Mouse (Mus musculus): ENCODE measurements around the gene Bmp5. TPM values are rescaled to one million over a fixed set of nuclear protein-coding genes. Genes with fewer than 3 reads are reported as not detected.

Bmp5 gene
- total RNA-seq, 2 experiments from 2014 or later: 1.8 to 1.9 TPM

- intact Hi-C loops (cut with DNase I): no loop called here
- no peak for DNase-seq (ENCODE audit: extremely low spot score in 1 of 2, low spot score in 2 of 2)
Observed at GRCm38 (mm10) chr9:75916027-75916426, 140.9 kb downstream of the Bmp5 start.

GRCm38 (mm10) chr9:75927196-75927880 is 152.2 kb downstream of the Bmp5 start:
- intact Hi-C loops (cut with DNase I): no loop called here
- DNase-seq (ENCODE audit: extremely low spot score in 1 of 2, low spot score in 2 of 2): no peak

- DNase-seq (ENCODE audit: extremely low spot score in 1 of 2, low spot score in 2 of 2): no peak
- intact Hi-C loops (cut with DNase I): no loop called here
Observed at GRCm38 (mm10) chr9:75928068-75928467, 152.9 kb downstream of the Bmp5 start.

- intact Hi-C loops (cut with DNase I): no loop called here
Observed at GRCm38 (mm10) chr9:75944663-75945062, 169.5 kb downstream of the Bmp5 start.

More at GRCm38 (mm10) chr9:75944663-75945062, 169.5 kb downstream of the Bmp5 start:
- no peak for DNase-seq (ENCODE audit: extremely low spot score in 1 of 2, low spot score in 2 of 2)

Small RNA genes within 50 kb of the gene (microRNA-seq; reads per million reads assigned to microRNA genes)
- not detected for gene Gm44355

Other genes with a start within 250 kb of the Bmp5 start
- gene Tmod3, start 215.7 kb upstream of the Bmp5 start, total RNA-seq (2021): 10 to 100 TPM; 59.3 to 66.2 TPM
- gene Tmod2, start 164.0 kb upstream of the Bmp5 start, total RNA-seq (2021): 100 to 1,000 TPM; 495 to 501 TPM
- gene Lysmd2, start 149.6 kb upstream of the Bmp5 start, total RNA-seq (2021): 10 to 100 TPM; 46.1 to 50.2 TPM
- gene Scg3, start 91.3 kb upstream of the Bmp5 start, total RNA-seq (2021): 100 to 1,000 TPM; 254 to 258 TPM
- gene Hmgcll1, start 239.5 kb downstream of the Bmp5 start, total RNA-seq (2021): 10 to 100 TPM; 19.4 to 19.6 TPM

Data from left cerebral cortex, postnatal 10 days (tissue).